Mouse (Mus musculus) ovary, postnatal 36 days (tissue): ENCODE results near the gene Sppl2b.
"Not testable (repeated sequence)": the region's sequence is repeated elsewhere in the genome, so short reads cannot be mapped to it uniquely, and the experiment has no call there.

Experiments
- DNase-seq: peaks from one replicate; pipeline ENCODE4 v3.0.0; 2022; ENCODE audit warnings: low spot score, mixed read lengths

The Sppl2b gene

GRCm38 (mm10) chr10:80854913-80855748 is at the start of gene Sppl2b, which contains the start of gene Lsm7:
Gene Sppl2b (plus strand): TSS chr10:80855275.
Gene Lsm7 (minus strand): TSS chr10:80855209.
- DNase-seq: peak; percentile 98

GRCm38 (mm10) chr10:80805322-80805721 is 49.8 kb upstream of the Sppl2b start:
- DNase-seq: no peak

- peak; percentile 78 for DNase-seq
These were observed 49.1 kb upstream of the Sppl2b start for GRCm38 (mm10) chr10:80805925-80806324.

GRCm38 (mm10) chr10:80806341-80807056 is 48.6 kb upstream of the Sppl2b start:
- no peak for DNase-seq

- peak; percentile 78 for DNase-seq
These were observed 47.9 kb upstream of the Sppl2b start for GRCm38 (mm10) chr10:80807057-80807627.

GRCm38 (mm10) chr10:80808099-80808984 is 46.7 kb upstream of the Sppl2b start:
- no peak for DNase-seq

- no peak for DNase-seq
These were observed 46.0 kb upstream of the Sppl2b start for GRCm38 (mm10) chr10:80808985-80809632.

GRCm38 (mm10) chr10:80810084-80810483 is 45.0 kb upstream of the Sppl2b start:
- peak; percentile 74 for DNase-seq

- DNase-seq: no peak
These were observed 42.6 kb upstream of the Sppl2b start for GRCm38 (mm10) chr10:80812391-80813041.

- DNase-seq: no peak
These were observed 41.7 kb upstream of the Sppl2b start, which contains the start of gene Jsrp1 for GRCm38 (mm10) chr10:80813366-80813765. Gene Jsrp1 (minus strand): TSS chr10:80813498.

- DNase-seq: no peak
These were observed 40.3 kb upstream of the Sppl2b start for GRCm38 (mm10) chr10:80814800-80815199.

GRCm38 (mm10) chr10:80816303-80816702 is 38.8 kb upstream of the Sppl2b start:
- DNase-seq: not testable (repeated sequence)

- no peak for DNase-seq
These were observed 37.9 kb upstream of the Sppl2b start for GRCm38 (mm10) chr10:80817164-80817563.

- not testable (repeated sequence) for DNase-seq
These were observed 37.1 kb upstream of the Sppl2b start for GRCm38 (mm10) chr10:80817955-80818354.

GRCm38 (mm10) chr10:80818599-80819281 is 36.3 kb upstream of the Sppl2b start:
- DNase-seq: no peak

GRCm38 (mm10) chr10:80819406-80819805 is 35.7 kb upstream of the Sppl2b start:
- no peak for DNase-seq

GRCm38 (mm10) chr10:80821991-80822390 is 33.1 kb upstream of the Sppl2b start:
- DNase-seq: no peak

GRCm38 (mm10) chr10:80822528-80822927 is 32.5 kb upstream of the Sppl2b start:
- DNase-seq: no peak

- DNase-seq: no peak
These were observed 31.8 kb upstream of the Sppl2b start for GRCm38 (mm10) chr10:80823316-80823715.
